Mouse (Mus musculus) hindbrain, embryonic 16.5 days (tissue): Measurements from ENCODE around the gene Nfkbie. TPM values are rescaled to one million over a fixed set of nuclear protein-coding genes. Genes with fewer than 3 reads are reported as not detected.

Source experiments
- ATAC-seq: fragments of 200-750 bp; cut with Nextera tagmentation; 2 replicates; pipeline ENCODE4 v1.8.0; 2017; ENCODE audit warnings: moderate TSS enrichment, moderate library complexity
- H3K27ac ChIP-seq: fragments of 300-500 bp; sonication (generic); 2 replicates; pipeline ENCODE4 v1.5.1; 2014; ENCODE audit warnings: low read depth, mild to moderate bottlenecking, control low read depth, low read length, moderate library complexity
- H3K27me3 ChIP-seq: fragments of 300-500 bp; sonication (generic); replicated peaks from 2 replicates; pipeline ENCODE4 v1.6.1; 2014; ENCODE audit warnings: low read length; ENCODE audit not compliant: control insufficient read depth, insufficient read depth
- H3K36me3 ChIP-seq: fragments of 300-500 bp; sonication (generic); 2 replicates; pipeline ENCODE4 v1.6.1; 2014; ENCODE audit warnings: mild to moderate bottlenecking, low read length, moderate library complexity, mixed read lengths; ENCODE audit not compliant: control insufficient read depth, insufficient read depth
- H3K4me1 ChIP-seq: fragments of 300-500 bp; sonication (generic); 2 replicates; pipeline ENCODE4 v1.6.1; 2014; ENCODE audit warnings: low read depth, low read length; ENCODE audit not compliant: control insufficient read depth, insufficient read depth
- H3K4me2 ChIP-seq: fragments of 300-500 bp; sonication (generic); 2 replicates; pipeline ENCODE4 v1.6.1; 2014; ENCODE audit warnings: mild to moderate bottlenecking, low read length, control low read depth, moderate library complexity
- H3K4me3 ChIP-seq: fragments of 300-500 bp; sonication (generic); 2 replicates; pipeline ENCODE4 v1.5.1; 2014; ENCODE audit warnings: mild to moderate bottlenecking, low read length, control low read depth, moderate library complexity
- H3K9ac ChIP-seq: fragments of 300-500 bp; sonication (generic); 2 replicates; pipeline ENCODE4 v1.6.1; 2014; ENCODE audit warnings: low read depth, mild to moderate bottlenecking, control low read depth, low read length, moderate library complexity
- H3K9me3 ChIP-seq: fragments of 300-500 bp; sonication (generic); 2 replicates; pipeline ENCODE4 v1.6.1; 2014; ENCODE audit warnings: mild to moderate bottlenecking, low read length, moderate library complexity; ENCODE audit not compliant: control insufficient read depth
- WGBS: fragments of 180-500 bp; shearing (Covaris S2); extraction: QIAGEN DNeasy Blood & Tissue Kit; methylation state at CpG from one replicate; pipeline ENCODE4 v1.1.7; 2014; 5-methylcytosine and 5-hydroxymethylcytosine counted together
- polyA plus RNA-seq: library from polyadenylated mRNA; unstranded; fragments of >200 nt; fragmentation: Nextera tagmentation; extraction: Ambion mirVana; gene quantifications from 2 replicates; pipeline ENCODE4 v1.2.1, GENCODE M21; 2015

The Nfkbie gene
- polyA plus RNA-seq, 1 experiment from 2014 or later: 6.8 TPM

GRCm38 (mm10) chr17:45606992-45607879 is 51.7 kb downstream of the Nfkbie start:
- 82% methylated on average over 15 of the region's 15 CpGs for WGBS
- Histone ChIP-seq H3K4me2 (no peak overlapping the region), H3K9ac (no peak overlapping the region), H3K4me1 (no peaks in the 10 kb centered on the region), H3K4me3 (no peak overlapping the region), H3K9me3 (no peaks in the 10 kb centered on the region), H3K27ac (no peak overlapping the region), H3K36me3 (no peaks in the 10 kb centered on the region), H3K27me3 (no peaks in the 10 kb centered on the region)
- ATAC-seq: no peak

- no peak overlapping the region for H3K4me3 ChIP-seq
- no peak for ATAC-seq
- H3K9me3 ChIP-seq: no peaks in the 10 kb centered on the region
- H3K4me1 ChIP-seq: no peaks in the 10 kb centered on the region
- no peaks in the 10 kb centered on the region for H3K27me3 ChIP-seq
- no peak overlapping the region for H3K27ac ChIP-seq
- H3K9ac ChIP-seq: no peak overlapping the region
- no peak overlapping the region for H3K4me2 ChIP-seq
- WGBS: 88% methylated on average over 4 of the region's 4 CpGs
- H3K36me3 ChIP-seq: no peaks in the 10 kb centered on the region
These were observed 52.9 kb downstream of the Nfkbie start for GRCm38 (mm10) chr17:45608396-45608795.

- WGBS: 33% methylated on average over 5 of the region's 5 CpGs
- Histone ChIP-seq H3K9me3 (no peaks in the 10 kb centered on the region), H3K4me1 (no peaks in the 10 kb centered on the region), H3K36me3 (no peaks in the 10 kb centered on the region), H3K27ac (no peak overlapping the region), H3K4me3 (no peak overlapping the region), H3K4me2 (no peak overlapping the region), H3K27me3 (no peaks in the 10 kb centered on the region), H3K9ac (no peak overlapping the region)
- no peak; the same call in 1 of the 2 replicates for ATAC-seq
These were observed 54.8 kb downstream of the Nfkbie start for GRCm38 (mm10) chr17:45610144-45610866.

GRCm38 (mm10) chr17:45612008-45612407 is 56.5 kb downstream of the Nfkbie start:
- Histone ChIP-seq H3K4me2 (no peak overlapping the region), H3K36me3 (no peaks in the 10 kb centered on the region), H3K4me3 (no peak overlapping the region), H3K27ac (no peak overlapping the region), H3K4me1 (no peaks in the 10 kb centered on the region), H3K27me3 (no peaks in the 10 kb centered on the region), H3K9me3 (no peaks in the 10 kb centered on the region), H3K9ac (no peak overlapping the region)
- ATAC-seq: no peak
- 84% methylated on average over 8 of the region's 8 CpGs for WGBS

Other genes with a start within 250 kb of the Nfkbie start
- 54.7 and 57.0 TPM in 2 replicates for gene Cdc5l, start 122.0 kb upstream of the Nfkbie start, polyA plus RNA-seq
- 2.4 and 3.5 TPM in 2 replicates for gene Spats1, start 80.3 kb upstream of the Nfkbie start, polyA plus RNA-seq
- 20.6 and 21.7 TPM in 2 replicates for gene Aars2, start 48.9 kb upstream of the Nfkbie start, polyA plus RNA-seq
- 6.1 and 6.3 TPM in 2 replicates for gene Tcte1, start 32.3 kb upstream of the Nfkbie start, polyA plus RNA-seq
- gene Tmem151b, start 6.0 kb upstream of the Nfkbie start, polyA plus RNA-seq: 29.3 and 31.7 TPM in 2 replicates
- 96.2 and 101 TPM in 2 replicates for gene Slc35b2, start 8.2 kb downstream of the Nfkbie start, polyA plus RNA-seq
- 1,542 and 1,571 TPM in 2 replicates for gene Hsp90ab1, start 17.6 kb downstream of the Nfkbie start, polyA plus RNA-seq
- 55.7 and 56.5 TPM in 2 replicates for gene Slc29a1, start 43.9 kb downstream of the Nfkbie start, polyA plus RNA-seq
- 1.2 TPM in 1 of 2 replicates, not detected in the other for gene Mymx, start 46.4 kb downstream of the Nfkbie start, polyA plus RNA-seq
- 0.75 and 0.79 TPM in 2 replicates for gene Capn11, start 103.6 kb downstream of the Nfkbie start, polyA plus RNA-seq
- gene Mrpl14, start 130.6 kb downstream of the Nfkbie start, polyA plus RNA-seq: 128 and 134 TPM in 2 replicates
- gene Tmem63b, start 131.2 kb downstream of the Nfkbie start, polyA plus RNA-seq: 147 and 148 TPM in 2 replicates
- 0.66 TPM in 1 of 2 replicates, not detected in the other for gene 1600014C23Rik, start 178.1 kb downstream of the Nfkbie start, polyA plus RNA-seq